Mouse (Mus musculus) midbrain, embryonic 12.5 days (tissue): ENCODE measurements at regions not wholly inside any gene's neighbourhood (a gene's known extent, or its start where the extent isn't known, plus 50 kb on each side); places are given as distances from the start of the nearest gene placed in this dataset.

Experiments used
- ATAC-seq: fragments of 200-750 bp; cut with Nextera tagmentation; 2 replicates; pipeline ENCODE4 v1.8.0; 2017; ENCODE audit warnings: low read depth, moderate TSS enrichment, moderate library complexity; ENCODE audit not compliant: low FRiP score
- H3K27ac ChIP-seq: fragments of 300-500 bp; sonication (generic); replicated peaks from 2 replicates; pipeline ENCODE4 v1.5.1; 2016; ENCODE audit warnings: mild to moderate bottlenecking
- H3K27me3 ChIP-seq: fragments of 300-500 bp; sonication (generic); 2 replicates; pipeline ENCODE4 v1.6.1; 2016; ENCODE audit warnings: mild to moderate bottlenecking
- H3K36me3 ChIP-seq: fragments of 300-500 bp; sonication (generic); 2 replicates; pipeline ENCODE4 v1.6.1; 2016
- H3K4me1 ChIP-seq: fragments of 300-500 bp; sonication (generic); 2 replicates; pipeline ENCODE4 v1.6.1; 2016
- H3K4me2 ChIP-seq: fragments of 300-500 bp; sonication (generic); replicated peaks from 2 replicates; pipeline ENCODE4 v1.6.1; 2016; ENCODE audit warnings: mild to moderate bottlenecking, moderate library complexity
- H3K4me3 ChIP-seq: fragments of 300-500 bp; sonication (generic); 2 replicates; pipeline ENCODE4 v1.5.1; 2016; ENCODE audit warnings: mild to moderate bottlenecking
- H3K9ac ChIP-seq: fragments of 300-500 bp; sonication (generic); replicated peaks from 2 replicates; pipeline ENCODE4 v1.6.1; 2016; ENCODE audit warnings: mild to moderate bottlenecking, moderate library complexity
- H3K9me3 ChIP-seq: fragments of 300-500 bp; sonication (generic); 2 replicates; pipeline ENCODE4 v1.6.1; 2016; ENCODE audit warnings: mild to moderate bottlenecking
- WGBS: fragments of 180-500 bp; shearing (Covaris S2); methylation state at CpG from one replicate; pipeline ENCODE4 v1.1.7; 2016; 5-methylcytosine and 5-hydroxymethylcytosine counted together

DNA sequence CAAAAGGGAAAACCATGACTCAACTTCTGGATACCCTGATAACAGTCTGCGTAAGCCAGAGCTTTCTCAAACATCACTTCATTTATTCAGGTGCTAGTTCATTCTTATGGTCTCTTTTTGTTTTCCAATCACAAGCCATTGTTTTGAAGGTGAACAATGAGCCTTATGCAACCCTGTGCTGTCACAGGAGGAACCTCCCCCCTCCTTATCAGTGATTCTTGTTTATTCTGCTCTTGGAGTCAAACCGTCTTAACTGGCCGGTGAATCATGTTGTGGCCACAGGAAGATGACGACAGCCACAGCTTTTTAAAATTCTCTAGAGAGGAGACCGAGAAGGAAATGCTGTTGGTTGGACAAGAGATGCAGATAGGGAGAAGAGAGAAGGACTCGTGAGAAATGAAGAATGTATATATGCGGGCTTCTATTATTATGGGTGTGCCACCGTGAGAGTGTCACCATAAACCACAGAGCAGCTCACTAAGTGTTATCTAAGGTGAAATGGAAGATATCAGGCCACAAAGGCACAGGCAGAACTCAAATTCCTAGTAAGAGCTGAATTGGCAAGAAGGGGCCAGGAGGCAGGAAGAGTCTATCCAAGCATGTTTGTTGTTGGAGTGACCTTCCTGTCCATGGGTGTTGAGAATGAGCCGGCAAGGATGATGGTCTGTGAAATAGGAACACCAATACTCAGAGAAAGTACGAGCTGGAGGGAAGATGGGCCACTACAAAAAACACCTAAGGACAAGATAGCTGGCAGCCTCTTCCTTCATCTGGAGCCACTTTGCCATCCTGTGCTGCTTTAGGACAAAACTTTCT is 151.8 kb downstream of the Kdr start:
- no peak overlapping the region for H3K9ac ChIP-seq
- H3K9me3 ChIP-seq, result no peaks in the 10 kb centered on the region
- ATAC-seq, result no peak
- no peak overlapping the region for H3K27ac ChIP-seq
- H3K27me3 ChIP-seq, result no peaks in the 10 kb centered on the region
- H3K4me1 ChIP-seq, result no peaks in the 10 kb centered on the region
- WGBS, result 82% methylated on average over 10 of the region's 10 CpGs
- H3K4me3 ChIP-seq, result no peak overlapping the region
- H3K4me2 ChIP-seq, result no peak overlapping the region
- H3K36me3 ChIP-seq, result no peaks in the 10 kb centered on the region

DNA sequence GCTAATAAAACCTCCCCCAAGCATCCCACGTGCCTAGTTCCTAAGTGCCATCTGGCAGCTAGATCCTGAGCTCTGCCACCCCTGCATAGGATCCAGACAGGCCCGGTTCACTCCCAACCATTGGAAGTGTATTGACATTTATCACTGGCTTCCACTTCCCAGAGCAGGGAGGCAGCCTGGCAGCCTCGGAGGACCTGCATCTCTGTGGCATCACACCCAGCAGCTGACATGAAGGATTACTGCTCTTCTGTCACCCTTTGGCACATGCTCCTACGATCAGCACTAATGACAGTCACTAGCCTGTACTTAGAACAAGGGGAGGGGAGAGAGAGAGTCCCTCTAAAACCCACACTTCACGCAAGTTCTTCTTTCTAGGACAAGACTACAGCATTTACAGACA is 152.7 kb downstream of the Kdr start:
- no peak for ATAC-seq
- Histone ChIP-seq H3K27ac (no peak overlapping the region), H3K9ac (no peak overlapping the region), H3K4me1 (no peaks in the 10 kb centered on the region), H3K9me3 (no peaks in the 10 kb centered on the region), H3K4me3 (no peak overlapping the region), H3K27me3 (no peaks in the 10 kb centered on the region), H3K36me3 (no peaks in the 10 kb centered on the region), H3K4me2 (no peak overlapping the region)
- 79% methylated on average over 5 of the region's 5 CpGs for WGBS

DNA sequence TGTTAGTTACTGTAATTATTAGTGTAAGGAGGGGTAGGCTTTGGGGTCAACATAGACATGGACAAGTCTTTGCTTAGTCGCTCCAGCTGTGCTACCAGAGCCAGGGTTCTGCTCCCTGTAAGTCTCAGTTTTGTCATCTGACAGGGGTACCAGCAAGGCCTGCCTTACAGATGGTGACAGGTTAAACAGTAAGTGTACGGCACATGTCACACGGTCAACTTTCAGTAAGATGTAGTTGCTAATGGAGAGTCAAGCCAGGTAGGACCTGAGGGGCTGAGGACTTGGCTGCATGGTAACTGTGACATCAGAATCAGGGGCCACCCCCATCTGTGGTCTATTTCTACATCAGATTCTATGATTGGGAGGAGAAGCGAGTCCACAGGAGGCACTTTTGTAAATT is 153.6 kb downstream of the Kdr start:
- WGBS, result 93% methylated on average over 4 of the region's 4 CpGs

DNA sequence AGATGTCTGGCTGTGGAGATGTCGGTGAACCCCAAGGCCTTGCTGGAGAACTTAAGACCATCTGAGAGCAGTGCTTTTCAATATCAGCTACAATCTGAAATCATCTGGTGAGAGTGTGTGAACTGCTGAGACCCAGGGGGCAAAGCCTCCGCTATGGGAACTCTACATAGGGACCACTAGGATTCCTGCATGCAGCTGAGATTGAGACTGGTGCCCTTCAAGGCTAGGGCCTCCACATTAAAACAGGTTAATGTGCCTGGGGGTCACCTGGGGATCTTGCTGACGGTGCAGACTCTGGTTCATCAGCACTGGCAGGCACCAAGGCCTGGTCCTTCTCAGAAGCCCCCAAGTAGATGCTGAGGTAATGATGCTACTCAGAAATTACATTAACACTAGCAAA is 154.6 kb downstream of the Kdr start:
- Histone ChIP-seq H3K27ac (no peak overlapping the region), H3K4me2 (no peak overlapping the region), H3K27me3 (no peaks in the 10 kb centered on the region), H3K9me3 (no peaks in the 10 kb centered on the region), H3K36me3 (no peaks in the 10 kb centered on the region), H3K4me3 (no peak overlapping the region), H3K4me1 (no peaks in the 10 kb centered on the region), H3K9ac (no peak overlapping the region)
- ATAC-seq, result no peak
- 93% methylated on average over 3 of the region's 3 CpGs for WGBS

More for the DNA sequence above, 153.6 kb downstream of the Kdr start:
- Histone ChIP-seq H3K4me1 (no peaks in the 10 kb centered on the region), H3K4me3 (no peak overlapping the region), H3K4me2 (no peak overlapping the region), H3K27ac (no peak overlapping the region), H3K9ac (no peak overlapping the region), H3K36me3 (no peaks in the 10 kb centered on the region), H3K9me3 (no peaks in the 10 kb centered on the region), H3K27me3 (no peaks in the 10 kb centered on the region)
- no peak for ATAC-seq

DNA sequence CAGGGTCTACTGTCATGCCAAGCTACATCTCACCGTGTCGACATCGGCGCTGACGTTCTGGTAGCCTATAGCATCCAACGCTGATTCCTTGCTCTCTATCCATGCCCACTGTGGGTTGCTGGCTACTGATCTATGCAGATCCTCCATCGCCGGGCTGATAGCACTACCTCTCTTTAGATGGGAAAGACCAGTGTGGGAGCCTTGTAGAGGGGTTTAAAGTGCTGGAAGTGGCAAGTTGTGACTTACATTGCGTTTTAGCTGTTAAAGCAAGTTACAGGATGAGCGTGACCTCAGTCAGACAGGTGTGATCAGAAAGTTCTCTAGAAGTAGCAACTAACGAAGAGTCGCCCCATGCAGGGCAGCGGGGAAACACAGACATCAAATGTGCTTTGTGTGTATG is 160.9 kb downstream of the Kdr start:
- WGBS, result 97% methylated on average over 13 of the region's 13 CpGs
- ATAC-seq, result no peak
- H3K27me3 ChIP-seq, result no peaks in the 10 kb centered on the region
- H3K36me3 ChIP-seq, result no peaks in the 10 kb centered on the region
- H3K9me3 ChIP-seq, result no peaks in the 10 kb centered on the region
- no peak overlapping the region for H3K9ac ChIP-seq
- no peak overlapping the region for H3K4me3 ChIP-seq
- H3K4me2 ChIP-seq, result no peak overlapping the region
- H3K27ac ChIP-seq, result no peak overlapping the region
- H3K4me1 ChIP-seq, result no peaks in the 10 kb centered on the region

DNA sequence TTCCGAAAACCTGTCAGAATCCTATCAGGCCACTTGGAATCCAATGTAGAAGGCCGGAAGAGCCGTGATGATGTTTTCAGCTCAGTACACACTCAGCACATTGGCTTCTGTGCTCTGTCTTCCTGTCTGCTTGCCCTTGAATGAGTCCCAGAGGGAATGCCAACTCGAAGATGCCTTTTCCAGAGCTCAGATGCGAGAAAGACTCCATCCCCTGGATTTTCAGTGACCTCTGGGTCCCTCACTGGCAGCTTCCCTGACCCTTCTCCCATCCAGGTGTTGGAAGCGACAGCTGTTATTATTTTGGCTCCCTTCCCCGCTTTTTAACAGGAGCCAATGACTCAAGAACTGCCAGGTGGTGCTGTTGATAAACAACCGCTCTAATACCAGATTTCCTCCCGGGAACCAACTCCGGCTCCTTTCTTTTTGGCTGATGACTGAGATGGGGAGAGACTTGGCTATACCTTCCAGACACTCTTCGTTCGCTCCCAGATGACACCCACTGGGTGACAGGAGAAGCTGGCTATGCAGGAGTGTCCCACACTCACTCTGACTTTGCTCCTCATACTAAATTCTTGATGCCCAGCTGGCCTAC is 163.8 kb downstream of the Kdr start:
- ATAC-seq, result no peak
- WGBS, result 88% methylated on average over 12 of the region's 12 CpGs
- no peak overlapping the region for H3K27ac ChIP-seq

DNA sequence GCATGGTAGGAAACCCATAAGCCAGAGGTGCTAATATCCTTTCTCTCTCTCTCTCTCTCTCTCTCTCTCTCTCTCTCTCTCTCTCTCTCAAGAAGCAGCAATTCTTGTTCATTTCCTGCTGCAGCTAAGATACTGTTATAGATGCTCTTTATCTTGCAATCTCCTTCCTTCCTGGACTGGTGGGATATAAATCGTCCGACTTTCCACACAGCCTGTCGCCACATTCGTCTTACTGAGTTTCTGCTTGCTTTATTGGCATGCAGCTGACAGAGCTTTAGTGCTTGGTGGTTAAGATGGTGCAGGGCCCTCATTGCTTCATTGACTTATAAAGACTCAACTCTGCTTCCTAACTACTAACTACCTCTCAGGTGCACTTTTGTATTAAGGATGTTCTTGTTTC is 165.6 kb downstream of the Kdr start:
- ATAC-seq, result no peak
- no peaks in the 10 kb centered on the region for H3K36me3 ChIP-seq
- H3K9me3 ChIP-seq, result no peaks in the 10 kb centered on the region
- no peak overlapping the region for H3K4me3 ChIP-seq
- H3K4me1 ChIP-seq, result no peaks in the 10 kb centered on the region
- no peaks in the 10 kb centered on the region for H3K27me3 ChIP-seq
- H3K9ac ChIP-seq, result no peak overlapping the region
- H3K4me2 ChIP-seq, result no peak overlapping the region
- H3K27ac ChIP-seq, result no peak overlapping the region
- 90% methylated on average over 4 of the region's 4 CpGs for WGBS

More for the DNA sequence above, 163.8 kb downstream of the Kdr start:
- Histone ChIP-seq H3K4me3 (no peak overlapping the region), H3K36me3 (no peaks in the 10 kb centered on the region), H3K9me3 (no peaks in the 10 kb centered on the region), H3K4me1 (no peaks in the 10 kb centered on the region), H3K9ac (no peak overlapping the region), H3K4me2 (no peak overlapping the region), H3K27me3 (no peaks in the 10 kb centered on the region)

DNA sequence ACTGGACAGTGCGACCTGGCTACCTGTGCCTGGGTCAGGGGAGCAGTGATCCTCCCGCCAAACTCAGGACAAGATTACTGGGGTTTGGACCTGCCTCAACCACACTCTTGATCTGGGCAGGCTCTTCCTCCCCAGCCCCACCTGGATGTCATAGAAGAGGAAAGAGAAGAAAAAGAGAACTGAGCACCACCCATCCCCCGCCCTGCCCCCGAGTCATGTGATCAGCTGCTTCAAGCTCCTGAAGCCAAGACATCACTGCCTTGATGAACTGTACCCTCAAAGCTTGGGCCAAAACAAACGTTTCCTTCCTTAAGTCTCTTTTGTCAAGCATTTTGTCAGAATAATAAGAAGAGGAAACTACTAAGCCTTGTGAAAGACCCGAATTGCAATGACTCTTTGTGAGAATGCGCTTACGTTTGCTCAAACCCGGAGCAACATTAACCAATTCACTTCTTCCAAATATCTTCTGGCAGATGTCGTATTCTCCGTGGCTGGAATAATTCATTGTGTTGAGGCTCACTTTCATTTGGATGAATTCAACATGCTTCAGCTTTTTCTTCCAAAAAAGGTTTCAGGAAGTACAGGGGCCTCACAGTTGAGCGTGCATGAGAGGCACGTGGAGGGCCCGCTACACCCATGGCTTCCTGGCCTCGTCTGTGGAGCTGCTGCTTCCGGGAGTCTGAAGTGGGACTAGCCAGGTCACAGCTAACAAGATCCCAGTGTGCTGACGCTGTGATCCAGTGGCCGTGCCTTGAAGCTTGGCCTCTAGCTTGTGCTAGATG is 169.5 kb downstream of the Kdr start:
- H3K9ac ChIP-seq, result no peak overlapping the region
- no peak for ATAC-seq
- WGBS, result 88% methylated on average over 18 of the region's 18 CpGs
- H3K36me3 ChIP-seq, result no peaks in the 10 kb centered on the region
- H3K9me3 ChIP-seq, result no peaks in the 10 kb centered on the region
- H3K4me3 ChIP-seq, result no peak overlapping the region
- no peak overlapping the region for H3K27ac ChIP-seq
- H3K4me1 ChIP-seq, result no peaks in the 10 kb centered on the region
- no peaks in the 10 kb centered on the region for H3K27me3 ChIP-seq
- no peak overlapping the region for H3K4me2 ChIP-seq

DNA sequence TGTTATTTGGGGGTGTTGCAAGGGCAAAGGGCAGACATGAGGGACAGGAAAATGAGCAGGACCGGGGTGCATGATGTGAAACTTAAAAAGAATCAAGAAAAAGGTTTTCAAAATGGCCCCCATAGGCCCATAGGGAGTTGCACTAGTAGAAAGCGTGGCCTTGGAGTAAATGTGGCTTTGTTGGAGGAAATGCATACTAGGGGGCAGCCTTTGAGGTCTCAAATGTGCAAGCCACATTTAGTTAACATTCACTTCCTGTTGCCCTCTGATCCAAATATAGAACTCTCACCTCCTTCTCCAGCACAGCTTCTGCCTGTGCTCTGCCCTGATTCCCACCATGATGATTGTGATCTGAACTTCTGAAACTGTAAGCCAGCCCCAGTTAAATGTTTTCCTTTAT is 173.2 kb downstream of the Kdr start:
- no peaks in the 10 kb centered on the region for H3K36me3 ChIP-seq
- peaks cover 8% of the 10 kb centered on the region for H3K4me1 ChIP-seq
- no peak overlapping the region for H3K27ac ChIP-seq
- no peaks in the 10 kb centered on the region for H3K9me3 ChIP-seq
- no peak for ATAC-seq
- 87% methylated on average over 2 of the region's 2 CpGs for WGBS
- H3K27me3 ChIP-seq, result no peaks in the 10 kb centered on the region
- H3K4me3 ChIP-seq, result no peak overlapping the region
- H3K4me2 ChIP-seq, result no peak overlapping the region
- H3K9ac ChIP-seq, result no peak overlapping the region

DNA sequence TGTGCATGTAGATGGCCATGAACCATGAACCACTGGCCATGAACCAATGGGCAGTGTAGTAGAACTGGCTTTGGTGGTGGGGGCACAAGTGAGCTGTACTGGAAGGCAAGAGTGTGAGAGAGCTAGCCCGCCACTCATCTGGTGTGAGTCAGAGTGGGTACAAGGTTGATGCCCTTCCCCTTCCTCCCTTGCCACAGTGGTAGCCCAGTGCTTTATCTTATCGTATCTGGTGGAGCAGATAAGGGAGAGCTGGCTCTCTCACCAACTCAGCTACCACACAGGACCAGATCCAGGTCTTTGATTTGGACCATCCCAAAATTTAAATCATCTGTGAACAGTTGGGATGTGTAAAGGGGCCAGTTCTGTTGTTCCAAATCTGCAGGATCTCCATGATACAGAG is 173.9 kb downstream of the Kdr start:
- H3K4me3 ChIP-seq, result no peak overlapping the region
- H3K27ac ChIP-seq, result no peak overlapping the region
- WGBS, result 92% methylated on average over 2 of the region's 2 CpGs
- no peaks in the 10 kb centered on the region for H3K9me3 ChIP-seq
- peaks cover 13% of the 10 kb centered on the region for H3K4me1 ChIP-seq
- no peaks in the 10 kb centered on the region for H3K36me3 ChIP-seq
- H3K4me2 ChIP-seq, result no peak overlapping the region
- ATAC-seq, result no peak
- no peaks in the 10 kb centered on the region for H3K27me3 ChIP-seq
- H3K9ac ChIP-seq, result no peak overlapping the region

DNA sequence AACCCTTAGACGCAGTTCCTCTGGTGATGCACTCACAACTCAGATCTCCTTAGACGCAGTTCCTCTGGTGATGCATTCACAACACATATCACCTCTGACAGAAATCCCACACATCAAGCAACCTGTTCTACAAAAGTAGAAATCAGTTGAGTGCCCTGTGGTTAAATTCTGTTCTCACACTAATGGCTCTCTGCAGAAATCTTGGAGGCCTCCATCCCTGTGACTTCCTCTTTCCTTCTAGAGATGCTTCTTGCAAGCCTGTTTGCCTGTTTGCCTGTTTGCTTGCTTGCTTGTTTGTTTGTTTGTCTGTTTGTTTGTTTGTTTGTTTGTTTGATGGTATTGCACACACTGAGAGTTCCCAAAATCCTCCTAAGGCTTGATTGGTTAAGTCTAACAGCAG is 175.2 kb downstream of the Kdr start:
- Histone ChIP-seq H3K9ac (no peak overlapping the region), H3K36me3 (no peaks in the 10 kb centered on the region), H3K4me3 (no peak overlapping the region), H3K9me3 (no peaks in the 10 kb centered on the region), H3K4me1 (peaks cover 13% of the 10 kb centered on the region), H3K4me2 (no peak overlapping the region), H3K27ac (no peak overlapping the region), H3K27me3 (no peaks in the 10 kb centered on the region)
- no peak for ATAC-seq
- WGBS, result 95% methylated on average over 2 of the region's 2 CpGs
